Mouse (Mus musculus): Measurements from ENCODE around the gene Zfp772. TPM values are rescaled to one million over a fixed set of nuclear protein-coding genes. Genes with fewer than 3 reads are reported as not detected.
A peak's percentile ranks its signal among the peaks of the same experiment; 100 is the strongest.

The Zfp772 gene
- total and polyA plus RNA-seq, 3 experiments = 1.8 to 1.9 TPM; not detected in 1

- DNase-seq (ENCODE audit: low read depth, low spot score) = no peak
- Histone ChIP-seq H3K9ac (ENCODE audit: control insufficient read depth, low read depth, low read length, poor library complexity, severe bottlenecking) (no peak overlapping the region; the same call in 1 of the 2 replicates), H3K36me3 (ENCODE audit: control insufficient read depth in 1 of 2, insufficient read depth in 2 of 2, low read length in 2 of 2) (no peaks in the 10 kb centered on the region), H3K27ac (ENCODE audit: control insufficient read depth, low read depth, low read length) (no peak overlapping the region), H3K4me1 (ENCODE audit: control insufficient read depth in 1 of 2, insufficient read depth in 2 of 2, low read length in 2 of 2) (no peaks in the 10 kb centered on the region; a peak in 1 of 4 replicates), H3K27me3 (ENCODE audit: control insufficient read depth in 1 of 2, insufficient read depth in 2 of 2, low read length in 2 of 2) (no peaks in the 10 kb centered on the region), H3K9me3 (replicated peaks; ENCODE audit: insufficient read depth, low read length) (no peaks in the 10 kb centered on the region), H3K79me2 (ENCODE audit: control insufficient read depth, insufficient read depth, low read length, poor library complexity) (no peaks in the 10 kb centered on the region), H3K4me3 (ENCODE audit: control insufficient read depth in 1 of 2, insufficient read depth in 1 of 2, low read depth in 2 of 2, low read length in 2 of 2) (peak overlapping the region; percentile 88 to 90)
- TF ChIP-seq POLR2A (IDR thresholded peaks at IDR 0.05; ENCODE audit: control insufficient read depth in 1 of 2, insufficient read depth in 1 of 2, low read depth in 1 of 2, low read length in 2 of 2, poor library complexity in 1 of 2) = no peak
- no peak for TF ChIP-seq TBP (IDR thresholded peaks at IDR 0.05; ENCODE audit: low read depth, low read length)
- no peak for TF ChIP-seq USF1 (IDR thresholded peaks at IDR 0.05; ENCODE audit: low read depth, low read length)
- no peak for TF ChIP-seq SIN3A (IDR thresholded peaks at IDR 0.05; ENCODE audit: low read length)
- TF ChIP-seq JUND (IDR thresholded peaks at IDR 0.05; ENCODE audit: low read depth, low read length) = no peak
- TF ChIP-seq MXI1 (IDR thresholded peaks at IDR 0.05; ENCODE audit: low read depth, low read length) = no peak
- TF ChIP-seq MYB (IDR thresholded peaks at IDR 0.05; ENCODE audit: low read depth, low read length) = no peak
Observed at GRCm38 (mm10) chr7:7187417-7188190, 22.2 kb downstream of the Zfp772 start.

- Histone ChIP-seq H3K4me1 (ENCODE audit: control insufficient read depth in 1 of 2, insufficient read depth in 2 of 2, low read length in 2 of 2) (no peaks in the 10 kb centered on the region; a peak in 1 of 4 replicates), H3K9ac (ENCODE audit: control insufficient read depth, low read depth, low read length, poor library complexity, severe bottlenecking) (no peak overlapping the region), H3K27me3 (ENCODE audit: control insufficient read depth in 1 of 2, insufficient read depth in 2 of 2, low read length in 2 of 2) (no peaks in the 10 kb centered on the region), H3K9me3 (replicated peaks; ENCODE audit: insufficient read depth, low read length) (no peaks in the 10 kb centered on the region), H3K79me2 (ENCODE audit: control insufficient read depth, insufficient read depth, low read length, poor library complexity) (no peaks in the 10 kb centered on the region), H3K27ac (ENCODE audit: control insufficient read depth, low read depth, low read length) (no peak overlapping the region), H3K36me3 (ENCODE audit: control insufficient read depth in 1 of 2, insufficient read depth in 2 of 2, low read length in 2 of 2) (no peaks in the 10 kb centered on the region), H3K4me3 (ENCODE audit: control insufficient read depth in 1 of 2, insufficient read depth in 1 of 2, low read depth in 2 of 2, low read length in 2 of 2) (no peak overlapping the region)
- TF ChIP-seq NRF1 (IDR thresholded peaks at IDR 0.05; ENCODE audit: insufficient read depth, low read depth, low read length, poor library complexity, severe bottlenecking) = no peak
- no peak for TF ChIP-seq ZKSCAN1 (IDR thresholded peaks at IDR 0.05; ENCODE audit: low read depth, low read length)
- no peak for TF ChIP-seq CHD1 (IDR thresholded peaks at IDR 0.05; ENCODE audit: low read depth, low read length)
- TF ChIP-seq TBP (IDR thresholded peaks at IDR 0.05; ENCODE audit: low read depth, low read length) = no peak
- no peak for TF ChIP-seq POLR2AphosphoS2 (IDR thresholded peaks at IDR 0.05; ENCODE audit: low read length)
- TF ChIP-seq ELF1 (IDR thresholded peaks at IDR 0.05; ENCODE audit: low read depth, low read length) = no peak
- no peak for TF ChIP-seq GATA1 (IDR thresholded peaks at IDR 0.05; ENCODE audit: low read depth, low read length)
- TF ChIP-seq E2F4 (IDR thresholded peaks at IDR 0.05; ENCODE audit: borderline replicate concordance, low read depth, low read length) = no peak
- no peak for TF ChIP-seq MEF2A (IDR thresholded peaks at IDR 0.05; ENCODE audit: extremely low read depth, insufficient replicate concordance, low read depth, low read length, poor library complexity, severe bottlenecking)
- TF ChIP-seq ZMIZ1 (IDR thresholded peaks at IDR 0.05; ENCODE audit: low read depth, low read length) = no peak
- no peak for TF ChIP-seq NELFE (IDR thresholded peaks at IDR 0.05; ENCODE audit: low read depth, low read length)
- no peak for TF ChIP-seq SMC3 (IDR thresholded peaks at IDR 0.05; ENCODE audit: low read depth, low read length)
- TF ChIP-seq ETS1 (IDR thresholded peaks at IDR 0.05; ENCODE audit: low read depth, low read length) = no peak
- DNase-seq (ENCODE audit: low read depth, low spot score) = no peak
Observed at GRCm38 (mm10) chr7:7185897-7186296, 23.9 kb downstream of the Zfp772 start.
